Mouse (Mus musculus) heart, postnatal 25 days (tissue): ENCODE measurements around the gene Abcb8. TPM values are rescaled to one million over a fixed set of nuclear protein-coding genes. Genes with fewer than 3 reads are reported as not detected.
A peak's percentile ranks its signal among the peaks of the same experiment; 100 is the strongest.
"Not testable (repeated sequence)": the region's sequence is repeated elsewhere in the genome, so short reads cannot be mapped to it uniquely, and the experiment has no call there.

ENCODE experiments used
- DNase-seq: peaks from one replicate; pipeline ENCODE4 v3.0.0; 2022; ENCODE audit warnings: low spot score
- intact Hi-C: fragments of 180-260 bp; cut with DNase I; formaldehyde crosslinking; loops from one replicate; pipeline ENCODE4 v1.15.1; 2025
- total RNA-seq, 2 experiments: library from RNA; stranded (reverse); gene quantifications; 2 replicates each; pipeline ENCODE4 v1.2.3; 2021

The Abcb8 gene
- total RNA-seq, 2 experiments from 2014 or later: 82.8 to 83.7 TPM

DNA sequence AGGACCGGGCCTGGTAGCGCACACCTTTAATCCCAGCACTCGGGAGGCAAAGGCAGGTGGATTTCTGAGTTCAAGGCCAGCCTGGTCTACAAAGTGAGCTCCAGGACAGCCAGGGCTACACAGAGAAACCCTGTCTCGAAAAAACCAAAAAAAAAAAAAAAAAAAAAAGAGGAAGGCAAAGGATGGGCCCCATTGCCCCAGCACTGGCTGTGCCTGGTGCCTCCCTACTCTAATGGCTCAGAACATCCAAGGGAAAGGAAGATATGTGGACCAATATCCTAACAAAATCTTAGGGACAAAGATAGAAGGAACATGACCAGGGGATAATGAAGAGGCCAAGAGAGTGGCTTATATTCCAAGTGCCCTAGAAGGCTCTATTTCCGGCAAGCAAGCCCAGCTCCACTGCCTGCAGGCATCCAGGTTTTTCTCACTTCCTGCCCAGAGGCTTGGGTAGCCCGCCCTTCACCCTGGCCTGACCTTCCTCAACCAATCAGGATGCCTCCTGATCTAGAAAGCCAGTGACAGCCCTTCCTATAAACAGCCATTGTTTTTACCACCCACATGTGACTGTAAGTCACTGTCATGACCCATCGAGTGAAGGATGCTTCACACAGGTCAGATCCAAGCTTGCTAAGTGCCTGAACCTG, 4.3 kb upstream of the Abcb8 start:
- no peak for DNase-seq
- intact Hi-C loops: no loop called here

DNA sequence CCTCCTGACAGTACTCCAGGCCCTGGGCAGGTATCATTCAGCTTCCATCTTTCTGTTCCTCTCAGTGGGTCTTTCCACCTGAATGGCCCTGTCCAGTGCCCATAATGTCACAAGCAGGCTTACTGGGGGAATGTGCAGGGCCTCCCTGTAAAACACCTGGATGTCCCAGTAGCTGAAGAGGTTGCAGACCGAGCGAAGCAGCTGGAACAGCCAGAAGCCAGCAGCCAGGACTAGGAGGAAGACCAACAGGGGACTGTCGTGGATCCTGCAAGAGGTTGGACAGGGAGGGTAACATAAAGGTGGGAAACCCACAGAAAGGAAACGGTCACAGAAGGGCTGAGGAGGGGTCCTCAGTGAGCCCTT, 3.8 kb upstream of the Abcb8 start:
- intact Hi-C loops: no loop called here

DNA sequence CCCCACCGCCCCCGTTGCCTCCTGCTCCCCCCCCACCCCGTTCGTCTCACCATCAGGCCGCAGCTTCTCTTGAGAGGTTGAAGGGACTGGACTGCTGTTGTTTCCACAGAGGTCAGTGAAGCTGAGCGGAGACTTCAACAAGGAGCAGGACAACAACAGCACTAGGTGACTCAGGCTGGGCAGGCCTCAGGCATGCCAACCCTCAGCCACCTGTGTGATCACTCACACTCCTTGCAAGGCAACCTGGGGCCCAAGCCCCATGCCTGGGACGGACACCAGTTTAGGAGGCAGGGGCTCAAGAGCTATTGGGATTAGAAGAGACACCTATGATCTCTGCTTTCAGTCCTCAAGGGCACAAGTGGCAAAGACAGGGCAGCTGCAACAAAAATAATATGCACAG, 1.6 kb upstream of the Abcb8 start, which contains the start of gene Atg9b:
Gene Atg9b, minus strand, starts transcription at position 280 of the 400 bp plus-strand sequence.
- DNase-seq: no peak
- intact Hi-C loops: loop anchor here (2.0 kb wide), 2 partner anchors 31 to 55 kb away; no protein-coding TSS in a partner anchor

More for the DNA sequence above, 3.8 kb upstream of the Abcb8 start:
- DNase-seq: no peak

DNA sequence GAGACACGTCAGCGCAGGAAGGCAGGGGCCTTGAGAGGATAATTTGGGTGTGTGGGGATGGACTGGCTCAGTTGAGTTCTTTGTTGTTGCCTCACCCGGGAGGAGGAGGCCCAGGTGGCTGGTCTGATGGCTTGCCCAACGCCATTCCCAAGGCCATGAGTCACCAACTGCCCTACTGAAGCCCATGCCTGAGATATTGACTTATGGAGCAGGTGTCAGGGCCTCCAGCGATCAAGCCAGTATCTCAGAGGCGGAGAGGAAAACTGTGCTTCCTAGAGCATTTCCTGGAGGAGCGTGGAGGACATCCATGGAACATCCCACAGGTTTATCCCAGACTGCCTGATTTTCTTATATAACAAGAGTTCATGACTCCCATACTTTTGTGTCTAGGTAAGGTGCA, 739 bp upstream of the Abcb8 start:
- intact Hi-C loops: loop anchor here (2.0 kb wide), 2 partner anchors 32 to 56 kb away; no protein-coding TSS in a partner anchor
- no peak for DNase-seq

DNA sequence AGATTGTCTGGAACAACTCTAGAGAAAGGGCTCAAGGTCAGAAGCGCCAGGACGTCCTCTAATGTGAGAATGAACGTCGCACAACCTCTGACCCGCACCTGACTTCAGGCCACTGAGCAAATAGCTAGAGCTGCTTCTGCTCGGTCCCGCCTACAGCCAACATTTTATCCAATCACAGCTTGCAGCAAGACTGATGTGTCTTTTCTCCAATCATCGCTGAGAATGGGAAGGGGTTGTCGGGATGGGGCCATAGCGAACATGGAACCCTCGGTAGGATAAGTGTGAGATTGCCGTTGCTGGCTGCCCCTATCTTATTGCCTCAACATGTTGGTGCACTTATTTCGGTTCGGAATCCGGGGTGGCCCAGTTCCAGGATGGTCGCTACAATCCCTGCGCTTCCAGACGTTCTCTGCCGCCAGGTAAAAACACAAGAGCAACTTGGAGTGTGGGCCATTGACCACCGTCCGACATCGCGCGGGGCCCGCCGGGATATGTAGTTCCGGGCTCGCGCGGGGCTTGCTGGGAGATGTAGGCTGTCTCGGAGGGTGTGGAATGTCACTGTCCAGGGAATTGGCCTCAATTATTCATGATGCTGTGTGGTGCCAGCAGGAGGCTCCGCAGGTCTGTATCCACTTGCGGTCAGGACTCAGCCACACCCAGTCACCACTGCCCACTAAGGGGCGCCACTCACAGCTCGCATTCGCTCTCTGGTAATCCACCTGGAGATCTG, 867 bp downstream of the Abcb8 start:
- DNase-seq: peak; percentile 91
- intact Hi-C loops: loop anchor here (2.0 kb wide), 1 partner anchor 76 kb away; no protein-coding TSS in a partner anchor

DNA sequence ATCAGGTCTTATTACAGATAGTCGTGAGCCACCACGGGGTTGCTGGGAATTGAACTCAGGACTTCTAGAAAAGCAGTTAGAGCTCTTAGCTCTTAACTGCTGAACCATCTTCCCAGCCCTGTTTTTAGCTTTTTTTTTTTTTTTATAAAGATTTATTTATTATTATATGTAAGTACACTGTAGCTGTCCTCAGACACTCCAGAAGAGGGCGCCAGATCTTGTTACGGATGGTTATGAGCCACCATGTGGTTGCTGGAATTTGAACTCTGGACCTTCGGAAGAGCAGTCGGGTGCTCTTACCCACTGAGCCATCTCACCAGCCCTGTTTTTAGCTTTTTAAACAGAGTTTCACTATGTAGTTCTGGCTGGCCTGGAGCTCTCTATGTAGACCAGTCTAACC, 2.8 kb downstream of the Abcb8 start:
- DNase-seq, intact Hi-C loops: not testable (repeated sequence)

DNA sequence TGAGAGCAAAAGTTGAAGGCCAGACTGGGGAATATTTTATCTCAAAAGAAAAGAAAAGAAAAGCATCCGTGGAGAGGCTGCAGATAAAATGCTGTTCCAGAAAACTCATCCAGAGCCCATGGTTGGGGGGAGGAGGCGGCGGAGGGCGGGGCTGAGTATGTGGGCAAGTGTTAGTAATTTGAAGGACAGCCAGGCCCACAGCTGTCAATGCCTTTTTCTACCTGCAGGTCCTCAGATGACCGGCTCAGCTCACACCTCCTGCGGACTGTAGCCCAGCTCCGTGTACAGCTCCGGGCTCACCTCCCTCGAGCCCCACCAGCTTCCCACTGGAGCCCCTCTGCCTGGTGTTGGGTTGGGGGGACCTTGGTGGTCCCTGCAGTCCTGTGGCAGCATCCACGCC, 6.2 kb downstream of the Abcb8 start:
- no peak for DNase-seq
- intact Hi-C loops: loop anchor here (2.0 kb wide), 1 partner anchor 21 kb away; no protein-coding TSS in a partner anchor

DNA sequence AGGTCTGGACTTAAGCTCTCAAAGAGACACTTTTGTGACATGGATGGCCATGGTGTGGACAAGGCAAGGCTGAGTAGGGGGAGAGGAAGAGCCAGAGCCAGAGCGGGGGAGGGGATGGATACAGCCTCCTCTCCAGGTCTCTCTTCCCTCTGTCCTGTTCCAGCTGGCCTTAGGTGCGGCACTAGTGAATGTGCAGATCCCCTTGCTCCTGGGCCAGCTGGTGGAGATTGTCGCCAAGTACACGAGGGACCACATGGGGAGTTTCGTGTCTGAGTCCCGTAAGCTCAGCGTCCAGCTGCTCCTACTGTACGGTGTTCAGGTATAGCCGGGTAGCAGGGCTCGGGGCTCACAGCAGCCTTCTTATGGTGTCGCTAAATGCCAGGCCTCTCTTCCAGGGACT, 6.9 kb downstream of the Abcb8 start:
- intact Hi-C loops: loop anchor here (2.0 kb wide), 1 partner anchor 20 kb away; no protein-coding TSS in a partner anchor
- DNase-seq: no peak

DNA sequence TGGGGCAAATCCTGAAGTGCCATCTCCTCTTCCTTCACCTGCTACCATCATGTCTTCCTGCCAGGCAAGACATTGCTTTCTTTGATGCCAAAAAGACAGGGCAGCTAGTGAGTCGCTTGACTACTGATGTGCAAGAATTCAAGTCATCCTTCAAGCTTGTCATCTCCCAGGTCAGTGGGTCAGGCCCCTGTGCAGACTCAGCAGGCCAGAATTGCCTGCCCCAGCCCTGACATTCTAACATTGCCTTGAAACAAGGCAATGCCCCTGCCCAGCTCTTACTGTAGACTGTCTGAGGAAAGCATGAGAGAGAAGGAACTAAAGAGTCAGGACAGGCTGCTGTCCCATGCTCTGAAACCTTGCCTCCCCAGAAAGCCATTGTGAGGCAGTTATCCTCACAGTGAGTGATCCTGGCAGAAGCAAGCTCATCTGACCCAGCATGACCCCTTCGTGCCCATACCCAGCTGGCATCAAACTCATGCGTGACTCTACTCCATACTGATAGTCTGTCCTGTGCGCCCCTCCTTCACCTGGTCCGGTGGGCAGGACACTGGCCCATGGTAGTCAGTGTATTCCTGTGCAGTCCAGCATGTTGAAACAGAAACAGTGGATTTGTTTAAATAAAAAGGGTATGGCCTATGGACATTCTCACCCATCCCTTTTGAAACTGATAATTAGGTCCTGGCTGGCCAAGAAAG, 7.6 kb downstream of the Abcb8 start:
- no peak for DNase-seq
- intact Hi-C loops: loop anchor here (2.0 kb wide), 1 partner anchor 20 kb away; no protein-coding TSS in a partner anchor

DNA sequence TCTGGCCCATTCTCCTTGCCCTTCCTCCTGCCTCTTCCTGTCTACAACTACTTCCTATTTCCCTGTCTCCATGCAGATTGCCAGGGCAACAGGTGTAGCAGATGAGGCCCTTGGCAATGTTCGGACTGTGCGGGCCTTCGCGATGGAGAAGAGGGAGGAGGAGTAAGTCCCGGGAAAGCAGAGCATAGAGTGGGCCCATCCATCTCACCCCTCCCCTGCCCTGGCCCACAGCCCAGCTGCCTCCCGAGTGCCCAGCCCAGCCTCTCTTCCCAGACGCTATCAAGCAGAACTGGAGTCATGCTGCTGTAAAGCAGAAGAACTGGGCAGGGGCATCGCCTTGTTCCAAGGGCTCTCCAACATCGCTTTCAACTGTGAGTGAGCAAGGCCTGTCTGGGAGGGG, 8.5 kb downstream of the Abcb8 start:
- no peak for DNase-seq
- intact Hi-C loops: loop anchor here (2.0 kb wide), 1 partner anchor 19 kb away; no protein-coding TSS in a partner anchor

DNA sequence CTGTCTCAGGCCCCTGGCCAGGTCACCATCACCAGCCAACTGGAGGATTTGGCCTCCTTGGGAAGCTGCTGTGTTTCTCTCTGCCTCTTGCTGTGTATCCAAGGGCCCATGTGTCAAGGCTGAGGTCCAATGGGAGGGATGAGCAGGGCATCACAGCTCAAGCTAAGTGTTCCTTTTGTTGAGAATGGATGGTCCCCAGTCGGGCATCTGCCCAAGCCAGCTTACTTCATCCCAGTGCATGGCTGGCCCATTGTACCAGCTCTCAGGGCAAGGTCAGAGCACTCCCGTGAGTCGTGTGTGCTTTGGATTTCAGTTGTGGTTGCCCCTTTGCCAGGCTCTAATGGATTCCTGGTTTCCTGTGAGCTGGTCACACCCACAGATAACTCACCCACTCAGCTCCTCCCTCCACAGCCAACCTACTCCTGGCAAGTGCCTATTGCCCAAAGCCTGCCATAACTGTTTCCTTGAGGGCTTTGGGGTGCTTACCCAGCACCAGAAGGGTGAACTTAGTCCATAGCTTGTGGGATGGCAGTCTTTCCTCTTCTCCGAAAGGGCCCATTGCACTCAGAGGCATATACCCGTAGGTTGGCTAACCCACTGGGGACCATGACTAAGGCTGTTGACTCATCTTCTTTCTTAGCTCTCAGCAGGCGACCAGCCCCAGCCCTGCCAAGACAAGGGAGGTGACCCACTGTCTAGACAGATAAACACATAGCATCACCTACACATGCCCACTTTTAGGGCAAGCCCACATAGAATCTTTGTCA, 11.3 kb downstream of the Abcb8 start:
- DNase-seq: no peak
- intact Hi-C loops: no loop called here

DNA sequence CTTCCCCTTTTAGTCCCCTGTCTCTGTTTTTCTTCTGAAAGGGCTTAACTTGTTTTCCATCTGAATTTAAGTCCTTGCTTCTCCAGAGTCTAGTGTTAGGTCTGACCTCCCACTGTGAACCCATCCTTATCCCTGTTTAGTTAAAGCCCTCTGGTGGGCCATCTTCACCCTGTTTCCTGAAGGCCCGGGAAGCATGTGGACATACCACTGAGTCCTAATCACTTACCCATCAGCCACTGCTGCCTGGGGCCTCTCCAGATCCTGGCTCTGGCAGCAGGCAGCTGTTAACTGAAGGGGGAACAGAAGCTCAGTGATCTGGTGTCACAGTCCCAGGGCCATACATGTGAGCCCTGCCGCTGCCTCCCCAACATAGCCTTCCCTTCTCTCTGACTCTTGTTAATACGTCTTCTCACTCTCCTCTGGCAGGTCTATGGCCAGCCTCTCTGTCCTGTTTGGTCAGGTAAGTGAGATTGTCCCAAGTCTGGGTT, 12.0 kb downstream of the Abcb8 start:
- no peak for DNase-seq
- intact Hi-C loops: no loop called here

DNA sequence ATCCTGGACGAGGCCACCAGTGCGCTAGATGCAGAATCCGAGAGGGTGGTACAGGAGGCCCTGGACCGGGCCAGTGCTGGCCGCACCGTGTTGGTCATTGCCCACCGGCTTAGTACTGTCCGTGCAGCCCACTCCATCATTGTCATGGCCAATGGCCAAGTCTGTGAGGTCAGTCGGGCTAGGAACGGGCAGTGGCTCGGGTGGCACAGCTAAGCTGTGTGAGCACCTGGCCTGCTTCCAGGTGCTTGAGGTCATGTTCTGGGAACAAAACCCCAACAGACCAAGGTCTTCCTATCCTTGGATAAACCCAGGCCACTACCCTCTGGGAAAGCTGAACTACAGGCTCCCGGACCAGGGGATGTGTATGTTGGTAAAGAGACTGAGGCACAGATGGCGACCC, 15.2 kb downstream of the Abcb8 start:
- no peak for DNase-seq

DNA sequence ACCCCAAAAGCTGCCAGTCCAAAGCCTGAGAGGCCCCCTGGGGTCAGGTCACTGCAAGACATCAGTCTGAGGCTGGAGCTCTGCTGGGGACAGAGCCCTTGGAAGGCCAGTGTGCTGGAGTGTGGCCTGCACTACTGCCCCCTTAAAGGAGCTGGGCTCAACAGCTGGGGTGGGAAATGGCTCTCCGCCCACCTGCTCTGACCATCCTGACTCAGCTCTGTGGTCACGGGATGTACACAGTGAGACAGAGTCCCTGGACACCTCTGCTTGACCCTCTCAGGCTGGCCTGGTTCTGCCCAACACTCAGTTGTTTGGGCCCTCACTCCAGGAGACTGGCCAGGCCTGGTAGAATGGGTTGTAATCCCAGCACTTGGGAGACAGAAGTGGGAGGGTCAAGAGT, 16.0 kb downstream of the Abcb8 start:
- intact Hi-C loops: no loop called here
- no peak for DNase-seq

More for the DNA sequence above, 15.2 kb downstream of the Abcb8 start:
- intact Hi-C loops: no loop called here

DNA sequence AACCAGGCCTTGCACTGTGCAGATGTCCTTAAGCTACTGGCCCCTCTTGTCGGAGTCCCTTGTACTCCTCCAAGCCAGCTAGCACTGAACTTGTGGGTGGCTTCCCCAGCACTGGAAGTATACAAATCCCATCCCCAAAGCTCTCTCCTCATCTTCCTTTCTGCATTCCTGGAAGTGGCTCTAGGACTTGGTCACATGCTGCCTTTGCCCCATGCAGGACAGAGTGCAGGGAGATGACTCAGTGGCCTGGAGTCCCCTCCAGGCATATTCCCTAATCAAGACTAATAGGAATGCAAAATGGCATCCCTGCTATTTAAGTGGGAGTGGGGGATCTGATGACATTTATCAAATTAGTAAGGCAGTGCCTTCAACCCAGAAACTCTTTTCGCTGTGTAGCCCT, 18.6 kb downstream of the Abcb8 start:
- intact Hi-C loops: no loop called here
- DNase-seq: no peak

DNA sequence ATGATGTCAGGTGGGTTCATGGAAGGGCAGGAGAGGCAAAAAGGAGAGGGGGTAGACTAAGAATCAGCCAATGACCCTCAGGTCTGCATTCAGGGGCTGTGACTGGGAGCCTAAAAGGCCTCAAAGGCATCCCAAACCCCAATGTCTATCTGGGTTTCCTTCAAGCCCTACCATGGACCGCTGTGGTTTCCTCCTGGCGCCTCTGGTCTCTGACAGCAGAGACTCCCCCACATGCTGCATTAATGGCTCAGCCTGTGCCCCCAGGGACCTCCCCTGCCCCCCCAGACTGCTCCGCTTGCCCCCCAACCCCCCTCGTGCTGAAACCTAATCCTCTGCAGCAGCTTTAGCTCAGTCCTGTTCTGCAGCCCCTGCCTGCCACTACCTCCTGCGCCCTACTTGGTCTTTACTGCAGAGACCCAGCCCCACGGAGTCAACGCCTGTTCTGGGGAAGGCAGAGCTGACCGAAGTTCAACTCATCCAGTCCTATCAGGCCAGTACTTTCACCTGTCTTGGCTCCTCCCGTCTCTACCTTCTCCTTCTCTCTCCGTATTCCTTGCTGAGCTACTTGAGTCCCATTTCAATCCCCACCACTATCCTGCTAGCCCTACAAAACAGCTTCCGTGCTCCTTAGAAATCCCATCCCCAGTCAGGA, 19.7 kb downstream of the Abcb8 start, which contains the start of gene Asic3:
Gene Asic3, plus strand, starts transcription at position 351 of the 652 bp plus-strand sequence.
- DNase-seq: no peak
- intact Hi-C loops: no loop called here

DNA sequence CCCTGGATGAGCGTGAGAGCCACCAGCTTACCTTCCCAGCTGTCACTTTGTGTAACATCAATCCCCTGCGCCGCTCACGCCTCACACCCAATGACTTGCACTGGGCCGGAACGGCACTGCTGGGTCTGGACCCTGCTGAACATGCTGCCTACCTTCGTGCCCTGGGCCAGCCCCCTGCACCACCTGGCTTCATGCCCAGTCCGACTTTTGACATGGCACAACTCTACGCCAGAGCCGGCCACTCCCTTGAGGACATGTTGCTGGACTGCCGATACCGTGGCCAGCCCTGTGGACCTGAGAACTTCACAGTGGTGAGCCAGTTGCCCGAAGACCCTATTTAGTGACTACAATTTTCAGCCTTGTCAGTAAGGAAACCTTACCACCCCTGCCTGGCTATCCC, 20.5 kb downstream of the Abcb8 start:
- intact Hi-C loops: no loop called here
- DNase-seq: no peak

DNA sequence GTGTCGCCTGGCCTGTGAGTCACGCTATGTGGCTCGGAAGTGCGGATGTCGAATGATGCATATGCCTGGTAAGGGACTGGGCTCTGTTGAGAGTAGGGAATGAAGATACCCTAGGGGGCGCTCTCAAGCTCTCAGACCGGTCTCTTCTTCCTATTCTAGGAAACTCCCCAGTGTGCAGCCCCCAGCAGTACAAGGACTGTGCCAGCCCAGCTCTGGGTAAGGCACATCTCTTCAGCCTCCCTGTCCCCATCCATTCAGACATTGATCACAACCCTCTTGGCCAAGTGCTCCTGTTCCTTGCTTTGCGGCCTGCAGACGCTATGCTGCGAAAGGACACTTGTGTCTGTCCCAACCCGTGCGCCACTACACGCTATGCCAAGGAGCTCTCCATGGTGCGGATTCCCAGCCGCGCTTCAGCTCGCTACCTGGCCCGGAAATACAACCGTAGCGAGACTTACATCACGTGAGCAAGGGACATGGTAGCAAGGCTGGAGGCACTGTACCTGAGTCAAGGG, 22.8 kb downstream of the Abcb8 start:
- intact Hi-C loops: loop anchor here (2.0 kb wide), 1 partner anchor 55 kb away; no protein-coding TSS in a partner anchor

DNA sequence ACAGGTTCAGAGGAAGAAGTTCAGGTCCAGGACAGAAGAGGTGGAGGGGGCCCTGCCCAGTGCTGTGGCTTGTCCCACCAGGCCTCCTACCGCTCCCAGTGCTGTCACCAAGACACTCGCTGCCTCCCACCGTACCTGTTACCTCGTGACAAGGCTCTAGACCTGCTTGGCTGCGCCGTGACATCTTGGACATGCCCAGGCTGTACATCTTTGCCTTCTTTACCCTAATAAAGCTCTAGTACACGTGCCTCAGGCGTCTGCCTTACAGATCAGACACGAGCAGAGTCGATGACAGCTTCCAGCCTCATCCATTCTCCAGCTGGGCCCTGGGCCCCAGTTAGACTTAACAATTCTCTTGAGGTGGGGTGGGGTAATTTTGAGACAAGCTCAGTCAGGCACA, 24.1 kb downstream of the Abcb8 start:
- intact Hi-C loops: loop anchor here (2.0 kb wide), 1 partner anchor 53 kb away; no protein-coding TSS in a partner anchor
- no peak for DNase-seq

More for the DNA sequence above, 22.8 kb downstream of the Abcb8 start:
- peak; percentile 33 for DNase-seq
